Mouse (Mus musculus) olfactory bulb, adult 2 months (tissue): Measurements from ENCODE around the gene Dnajc8.

ENCODE experiments used
- CTCF ChIP-seq: fragments of 200-500 bp; IDR thresholded peaks from 2 replicates; pipeline ENCODE4 v1.5.1; 2012; ENCODE audit warnings: low read depth, mild to moderate bottlenecking, low read length, moderate library complexity; ENCODE audit not compliant: insufficient read depth
- POLR2A ChIP-seq: fragments of 200-500 bp; IDR thresholded peaks from 2 replicates; pipeline ENCODE4 v1.6.1; 2012; ENCODE audit warnings: mild to moderate bottlenecking, low read depth, low read length, moderate library complexity; ENCODE audit not compliant: insufficient read depth

DNA sequence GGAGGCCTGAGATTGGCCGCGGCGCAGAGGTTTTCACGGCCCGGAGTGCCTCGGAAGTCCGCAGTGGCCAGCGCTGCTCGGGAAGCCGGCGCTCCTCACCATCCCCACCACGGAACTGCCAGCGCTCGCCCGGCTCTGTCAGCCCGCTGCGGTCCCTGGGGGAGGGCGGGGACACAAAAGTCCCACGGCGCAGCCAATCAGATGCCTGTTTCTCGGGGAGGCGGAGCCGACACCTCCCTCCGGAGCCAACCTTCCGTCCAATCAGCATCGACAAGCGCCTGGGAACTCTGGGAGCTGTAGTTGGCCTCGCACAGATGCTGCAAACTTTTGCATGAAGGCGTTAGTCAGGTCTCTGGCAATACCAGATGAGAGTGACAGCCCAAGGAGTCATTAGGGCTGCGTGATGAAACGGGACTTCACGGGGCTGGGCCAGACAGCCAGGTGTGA is 25.0 kb upstream of the Dnajc8 start, which contains the start of gene Sesn2:
- no peak for TF ChIP-seq CTCF
- TF ChIP-seq POLR2A: peak; percentile 99
